Mouse (Mus musculus) MEL (cell line): ENCODE results near the gene Myo3b. TPM values are rescaled to one million over a fixed set of nuclear protein-coding genes. Genes with fewer than 3 reads are reported as not detected.

Source experiments
- DNase-seq: peaks from one replicate; pipeline ENCODE4 v3.0.0; 2011; ENCODE audit warnings: low read depth, low spot score
- H3K27ac ChIP-seq: 2 replicates; pipeline ENCODE4 v1.5.1; 2012; ENCODE audit warnings: low read depth, mild to moderate bottlenecking, control low read depth, low read length, moderate library complexity; ENCODE audit not compliant: control insufficient read depth
- H3K27me3 ChIP-seq, 2 experiments: fragments of 150-350 bp in 1 of 2; sonication (generic) in 1 of 2; 2 replicates each; pipeline ENCODE4 v1.6.1; 2012; ENCODE audit warnings: low read length in 2 of 2, mild to moderate bottlenecking in 2 of 2, improper control_type of control experiment in 1 of 2, moderate library complexity in 1 of 2; ENCODE audit not compliant: insufficient read depth in 2 of 2, control insufficient read depth in 1 of 2
- H3K36me3 ChIP-seq, 2 experiments: 2 replicates each; pipeline ENCODE4 v1.6.1; 2012 to 2014; ENCODE audit warnings: low read length in 2 of 2, improper control_type of control experiment in 1 of 2, inconsistent platforms in 1 of 2, mild to moderate bottlenecking in 1 of 2; ENCODE audit not compliant: insufficient read depth in 2 of 2, control insufficient read depth in 1 of 2
- H3K4me1 ChIP-seq, 2 experiments: fragments of 150-350 bp in 1 of 2; sonication (generic) in 1 of 2; 2 replicates each; pipeline ENCODE4 v1.6.1; 2012; ENCODE audit warnings: low read length in 2 of 2, improper control_type of control experiment in 1 of 2, mild to moderate bottlenecking in 1 of 2; ENCODE audit not compliant: insufficient read depth in 2 of 2, control insufficient read depth in 1 of 2
- H3K4me3 ChIP-seq, 2 experiments: fragments of 150-350 bp in 1 of 2; sonication (generic) in 1 of 2; 2 replicates each; pipeline ENCODE4 v1.5.1; 2012; ENCODE audit warnings: low read depth in 2 of 2, low read length in 2 of 2, mild to moderate bottlenecking in 2 of 2, moderate library complexity in 2 of 2, control low read depth in 1 of 2, improper control_type of control experiment in 1 of 2; ENCODE audit not compliant: control insufficient read depth in 1 of 2, insufficient read depth in 1 of 2
- H3K79me2 ChIP-seq: 2 replicates; pipeline ENCODE4 v1.6.1; 2012; ENCODE audit warnings: mild to moderate bottlenecking, low read length, moderate library complexity; ENCODE audit not compliant: control insufficient read depth, poor library complexity, insufficient read depth
- H3K9ac ChIP-seq: 2 replicates; pipeline ENCODE4 v1.6.1; 2012; ENCODE audit warnings: low read depth, mild to moderate bottlenecking, control low read depth, low read length, moderate library complexity; ENCODE audit not compliant: control insufficient read depth, poor library complexity, severe bottlenecking
- H3K9me3 ChIP-seq: fragments of 150-350 bp; sonication (generic); replicated peaks from 2 replicates; pipeline ENCODE4 v1.6.1; 2012; ENCODE audit warnings: mild to moderate bottlenecking, low read length, improper control_type of control experiment, moderate library complexity; ENCODE audit not compliant: insufficient read depth
- CHD1 ChIP-seq: IDR thresholded peaks from 2 replicates; pipeline ENCODE4 v1.6.1; 2012; ENCODE audit warnings: low read depth, mild to moderate bottlenecking, inconsistent platforms, low read length, improper control_type of control experiment
- E2F4 ChIP-seq: IDR thresholded peaks from 2 replicates; pipeline ENCODE4 v1.6.1; 2011; ENCODE audit warnings: low read depth, low read length, improper control_type of control experiment, borderline replicate concordance
- ELF1 ChIP-seq: IDR thresholded peaks from 2 replicates; pipeline ENCODE4 v1.6.1; 2014; ENCODE audit warnings: low read depth, mild to moderate bottlenecking, inconsistent platforms, low read length, improper control_type of control experiment, moderate library complexity
- ETS1 ChIP-seq: IDR thresholded peaks from 2 replicates; pipeline ENCODE4 v1.6.1; 2012; ENCODE audit warnings: low read depth, mild to moderate bottlenecking, inconsistent platforms, low read length, improper control_type of control experiment, moderate library complexity
- GATA1 ChIP-seq: IDR thresholded peaks from 2 replicates; pipeline ENCODE4 v1.6.1; 2011; ENCODE audit warnings: low read depth, low read length, improper control_type of control experiment
- HCFC1 ChIP-seq: IDR thresholded peaks from 2 replicates; pipeline ENCODE4 v1.6.1; 2012; ENCODE audit warnings: low read depth, mild to moderate bottlenecking, inconsistent platforms, low read length, improper control_type of control experiment, moderate library complexity
- JUND ChIP-seq: IDR thresholded peaks from 2 replicates; pipeline ENCODE4 v1.6.1; 2011; ENCODE audit warnings: low read depth, mild to moderate bottlenecking, improper control_type of control experiment, low read length
- KAT2A ChIP-seq: conservative IDR thresholded peaks from 2 replicates; pipeline ENCODE4 v1.6.1; 2012; ENCODE audit warnings: low read depth, low read length, improper control_type of control experiment, inconsistent platforms
- MAZ ChIP-seq: IDR thresholded peaks from 2 replicates; pipeline ENCODE4 v1.6.1; 2012; ENCODE audit warnings: low read depth, mild to moderate bottlenecking, inconsistent platforms, low read length, improper control_type of control experiment
- MEF2A ChIP-seq: IDR thresholded peaks from 2 replicates; pipeline ENCODE4 v1.6.1; 2014; ENCODE audit warnings: low read depth, mild to moderate bottlenecking, inconsistent platforms, low read length, improper control_type of control experiment; ENCODE audit not compliant: poor library complexity, insufficient replicate concordance, severe bottlenecking; ENCODE audit errors: extremely low read depth
- MXI1 ChIP-seq: IDR thresholded peaks from 2 replicates; pipeline ENCODE4 v1.6.1; 2011; ENCODE audit warnings: mild to moderate bottlenecking, low read depth, low read length, improper control_type of control experiment
- MYB ChIP-seq: IDR thresholded peaks from 2 replicates; pipeline ENCODE4 v1.6.1; 2011; ENCODE audit warnings: mild to moderate bottlenecking, low read depth, low read length, improper control_type of control experiment
- MYC ChIP-seq: IDR thresholded peaks from 2 replicates; pipeline ENCODE4 v1.6.1; 2011; ENCODE audit warnings: low read depth, mild to moderate bottlenecking, low read length, improper control_type of control experiment, moderate library complexity
- NRF1 ChIP-seq: IDR thresholded peaks from 2 replicates; pipeline ENCODE4 v1.6.1; 2014; ENCODE audit warnings: low read depth, mild to moderate bottlenecking, inconsistent platforms, low read length, improper control_type of control experiment, moderate library complexity; ENCODE audit not compliant: poor library complexity, insufficient read depth, severe bottlenecking
- POLR2A ChIP-seq, 2 experiments: IDR thresholded peaks; 2 replicates each; pipeline ENCODE4 v1.6.1; 2011 to 2012; ENCODE audit warnings: low read length in 2 of 2, mild to moderate bottlenecking in 2 of 2, control low read depth in 1 of 2, improper control_type of control experiment in 1 of 2, low read depth in 1 of 2, moderate library complexity in 1 of 2; ENCODE audit not compliant: control insufficient read depth in 1 of 2, insufficient read depth in 1 of 2, poor library complexity in 1 of 2
- POLR2AphosphoS2 ChIP-seq: IDR thresholded peaks from 2 replicates; pipeline ENCODE4 v1.6.1; 2011; ENCODE audit warnings: low read length, improper control_type of control experiment
- SMC3 ChIP-seq: IDR thresholded peaks from 2 replicates; pipeline ENCODE4 v1.6.1; 2011; ENCODE audit warnings: low read depth, low read length, improper control_type of control experiment
- TAL1 ChIP-seq: IDR thresholded peaks from 2 replicates; pipeline ENCODE4 v1.6.1; 2012; ENCODE audit warnings: mild to moderate bottlenecking, inconsistent platforms, low read length, moderate library complexity, mixed read lengths
- TBP ChIP-seq: IDR thresholded peaks from 2 replicates; pipeline ENCODE4 v1.8.0; 2011; ENCODE audit warnings: low read depth, low read length, improper control_type of control experiment
- UBTF ChIP-seq: IDR thresholded peaks from 2 replicates; pipeline ENCODE4 v1.6.1; 2012; ENCODE audit warnings: low read depth, mild to moderate bottlenecking, inconsistent platforms, low read length, improper control_type of control experiment, moderate library complexity, borderline replicate concordance; ENCODE audit not compliant: insufficient read depth
- USF1 ChIP-seq: IDR thresholded peaks from 2 replicates; pipeline ENCODE4 v1.6.1; 2014; ENCODE audit warnings: low read depth, mild to moderate bottlenecking, inconsistent platforms, low read length, improper control_type of control experiment, moderate library complexity
- ZC3H11A ChIP-seq: IDR thresholded peaks from 2 replicates; pipeline ENCODE4 v1.6.1; 2012; ENCODE audit warnings: low read depth, mild to moderate bottlenecking, inconsistent platforms, low read length, improper control_type of control experiment
- ZMIZ1 ChIP-seq: IDR thresholded peaks from 2 replicates; pipeline ENCODE4 v1.6.1; 2012; ENCODE audit warnings: low read depth, mild to moderate bottlenecking, inconsistent platforms, low read length, improper control_type of control experiment, moderate library complexity
- ZNF384 ChIP-seq: IDR thresholded peaks from 2 replicates; pipeline ENCODE4 v1.6.1; 2012; ENCODE audit warnings: low read depth, mild to moderate bottlenecking, inconsistent platforms, low read length, improper control_type of control experiment
- polyA plus RNA-seq, 2 experiments: library from polyadenylated mRNA; stranded (reverse) in 1 of 2; unstranded in 1 of 2; fragments of >175 nt in 1 of 2; fragments of >200 nt in 1 of 2; gene quantifications; 2 replicates each; pipeline versions ENCODE4 v1.2.1 to v1.2.4; 2012; ENCODE audit warnings: low replicate concordance in 2 of 2, low read depth in 1 of 2; ENCODE audit not compliant: insufficient read length in 2 of 2, insufficient read depth in 1 of 2, missing spikeins in 1 of 2
- total RNA-seq: library from RNA; depleted of rRNA; stranded (reverse); fragments of 300-350 nt; gene quantifications from 2 replicates; pipeline ENCODE4 v1.2.3, GENCODE M21; 2012

Gene Myo3b
- total and polyA plus RNA-seq, 3 experiments, result not detected

DNA sequence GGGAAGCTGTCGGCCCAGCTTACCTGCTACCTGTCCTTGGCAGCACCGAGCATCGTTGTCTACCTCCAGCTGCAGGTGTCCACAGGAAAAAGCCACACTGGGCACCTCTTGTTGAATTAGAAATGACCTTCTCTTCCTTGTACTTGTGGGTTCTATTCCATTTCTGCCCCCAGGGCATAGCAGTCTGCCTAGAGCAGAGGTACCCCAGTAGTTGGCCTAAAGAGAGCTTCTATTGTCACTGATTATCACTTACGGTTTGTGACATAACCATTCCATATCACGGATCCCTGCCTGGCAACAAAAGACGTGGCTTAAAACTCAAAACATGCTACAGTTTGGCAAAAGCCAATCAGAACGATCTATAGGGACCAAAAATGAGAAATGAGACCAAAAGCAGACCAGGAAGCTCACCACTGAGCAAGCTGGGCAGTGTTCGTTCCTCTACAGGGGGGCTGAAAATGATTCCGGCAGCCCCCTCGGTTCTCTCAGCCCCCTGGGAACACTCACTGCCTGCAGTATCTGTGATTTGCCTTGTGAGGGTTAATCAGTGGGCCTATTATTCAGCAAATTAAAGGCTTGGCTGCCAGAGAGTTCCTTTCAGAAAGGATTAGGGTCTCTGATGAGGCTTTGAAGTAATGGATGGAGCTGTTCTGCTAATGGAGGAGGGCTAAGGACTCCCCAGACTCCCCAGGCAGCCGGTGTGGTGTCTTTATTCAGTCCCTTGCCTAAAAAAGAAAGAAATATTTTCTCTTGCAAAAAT, 163.1 kb downstream of the Myo3b start:
- Histone ChIP-seq H3K36me3 (no peaks in the 10 kb centered on the region), H3K4me3 (no peak overlapping the region), H3K9ac (no peak overlapping the region), H3K4me1 (no peaks in the 10 kb centered on the region), H3K9me3 (no peaks in the 10 kb centered on the region)
- no peak for DNase-seq
- TF ChIP-seq USF1, result no peak
- TF ChIP-seq HCFC1, result no peak
- no peak for TF ChIP-seq POLR2AphosphoS2
- TF ChIP-seq ZNF384, result no peak
- TF ChIP-seq ZC3H11A, result no peak
- no peak for TF ChIP-seq JUND
- no peak for TF ChIP-seq MXI1
- no peak for TF ChIP-seq GATA1
- TF ChIP-seq MYB, result no peak
- TF ChIP-seq, all 39 proteins: peak for 0
- Histone ChIP-seq H3K27me3 (no peaks in the 10 kb centered on the region), H3K79me2 (no peaks in the 10 kb centered on the region), H3K27ac (no peak overlapping the region)

DNA sequence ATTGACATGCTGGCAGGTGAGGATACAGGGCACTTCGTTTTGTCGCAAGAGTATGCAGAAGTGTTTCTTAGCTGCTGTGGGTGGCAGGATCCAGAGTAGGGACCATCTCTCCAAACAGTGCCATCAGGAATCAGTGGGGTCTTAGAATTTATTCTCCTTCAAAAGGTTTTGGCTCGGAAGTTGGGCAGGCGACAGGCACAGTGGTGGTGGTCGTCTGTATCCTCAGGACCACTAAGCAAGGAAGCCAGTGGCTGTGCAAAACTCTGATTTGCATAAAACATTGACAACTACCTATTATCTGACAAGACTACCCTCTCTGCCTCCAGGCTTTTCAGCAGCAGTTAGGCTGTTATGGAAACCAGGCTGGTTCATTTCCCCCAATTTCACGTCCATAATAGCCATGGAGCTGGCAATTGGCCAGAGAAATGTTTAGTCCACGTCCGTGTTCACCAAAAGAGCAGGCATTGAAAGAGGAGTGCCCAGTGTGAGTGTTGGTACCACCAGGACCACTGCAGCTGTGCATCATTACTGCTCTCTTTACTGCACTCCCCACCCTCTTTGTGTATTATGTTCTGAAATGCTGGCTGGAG, 163.7 kb downstream of the Myo3b start:
- Histone ChIP-seq H3K79me2 (no peaks in the 10 kb centered on the region), H3K4me1 (no peaks in the 10 kb centered on the region), H3K4me3 (no peak overlapping the region), H3K9me3 (no peaks in the 10 kb centered on the region), H3K27me3 (no peaks in the 10 kb centered on the region), H3K27ac (no peak overlapping the region), H3K9ac (no peak overlapping the region), H3K36me3 (no peaks in the 10 kb centered on the region)
- TF ChIP-seq POLR2A (IDR thresholded peaks at IDR 0.05; ENCODE audit: control insufficient read depth in 1 of 2, insufficient read depth in 1 of 2, low read depth in 1 of 2, low read length in 2 of 2, poor library complexity in 1 of 2), result no peak
- no peak for TF ChIP-seq E2F4
- TF ChIP-seq ELF1, result no peak
- TF ChIP-seq GATA1, result no peak
- TF ChIP-seq TBP, result no peak
- TF ChIP-seq ZNF384, result no peak
- no peak for TF ChIP-seq ZMIZ1
- TF ChIP-seq UBTF, result no peak
- no peak for TF ChIP-seq CHD1
- TF ChIP-seq SMC3, result no peak
- no peak for TF ChIP-seq MAZ
- TF ChIP-seq ZC3H11A, result no peak
- no peak for TF ChIP-seq ETS1
- TF ChIP-seq MYC, result no peak
- no peak for TF ChIP-seq NRF1
- no peak for TF ChIP-seq MYB
- no peak for TF ChIP-seq TAL1
- TF ChIP-seq JUND, result no peak
- no peak for TF ChIP-seq KAT2A
- no peak for TF ChIP-seq MEF2A
- no peak for DNase-seq
